ENCODE assay signal across 22 mouse cellular contexts in genomic region chr8:62123098-62123497, GRCm38 (mm10). TPM values are rescaled to one million over a fixed set of nuclear protein-coding genes. Genes with fewer than 3 reads are reported as not detected.
"Had no signal": no experiment of that assay in that cellular context is flagged by ENCODE, and none has a peak within 500 bp of the region (broad histone marks: within the 10 kb centered on the region; RNA-seq: fewer than 3 reads in every experiment).

Anxa10 (minus strand) TSS chr8:62123150.

- H3K4me1 ChIP-seq: neural tube, embryonic 12.5 days; neural tube, embryonic 13.5 days; neural tube, embryonic 15.5 days had no signal

- DNase-seq: retina, postnatal 1 day; right cerebral cortex, adult 18-20 months; right cerebral cortex, postnatal 14 days; right cerebral cortex, postnatal 25 days; right cerebral cortex, postnatal 4 days; spleen, adult 18-20 months; thymus, adult 18-20 months; thymus, adult 2 months; thymus, postnatal 14 days; thymus, postnatal 25 days; thymus, postnatal 36 days; thymus, postnatal 4 days had no signal

- H3K4me2 ChIP-seq: neural tube, embryonic 12.5 days; neural tube, embryonic 13.5 days; neural tube, embryonic 15.5 days had no signal

- H3K27me3 ChIP-seq: neural tube, embryonic 12.5 days; neural tube, embryonic 13.5 days; neural tube, embryonic 15.5 days had no signal

- H3K4me3 ChIP-seq: neural tube, embryonic 12.5 days; neural tube, embryonic 13.5 days; neural tube, embryonic 15.5 days had no signal

- H3K9ac ChIP-seq: neural tube, embryonic 12.5 days; neural tube, embryonic 13.5 days; neural tube, embryonic 15.5 days had no signal

- H3K36me3 ChIP-seq: neural tube, embryonic 12.5 days; neural tube, embryonic 13.5 days; neural tube, embryonic 15.5 days had no signal

- H3K27ac ChIP-seq: neural tube, embryonic 12.5 days; neural tube, embryonic 13.5 days; neural tube, embryonic 15.5 days had no signal

- H3K9me3 ChIP-seq: neural tube, embryonic 12.5 days; neural tube, embryonic 13.5 days; neural tube, embryonic 15.5 days had no signal

RNA-seq across cellular contexts. Expression of gene Anxa10, which starts in this region (rescaled TPM):
- total RNA-seq: neutrophil, adult 5-6 weeks had no signal
- polyA plus RNA-seq: neural tube, embryonic 11.5 days; neural tube, embryonic 12.5 days; neural tube, embryonic 13.5 days; neural tube, embryonic 14.5 days; small intestine, adult 2 months; spleen, adult 2 months; testis, adult 2 months; urinary bladder, adult 2 months had no signal
